Mouse (Mus musculus) intestine, embryonic 16.5 days (tissue): ENCODE data around the gene Sppl2b. TPM values are rescaled to one million over a fixed set of nuclear protein-coding genes. Genes with fewer than 3 reads are reported as not detected.
A peak's percentile ranks its signal among the peaks of the same experiment; 100 is the strongest.
"Not testable (repeated sequence)": the region's sequence is repeated elsewhere in the genome, so short reads cannot be mapped to it uniquely, and the experiment has no call there.

Experiments
- ATAC-seq: fragments of 200-750 bp; cut with Nextera tagmentation; 2 replicates; pipeline ENCODE4 v1.8.0; 2017; ENCODE audit warnings: moderate TSS enrichment, moderate library complexity
- H3K27ac ChIP-seq: fragments of 300-500 bp; sonication (generic); 2 replicates; pipeline ENCODE4 v1.5.1; 2014; ENCODE audit warnings: mild to moderate bottlenecking, low read length
- H3K27me3 ChIP-seq: fragments of 300-500 bp; sonication (generic); replicated peaks from 2 replicates; pipeline ENCODE4 v1.6.1; 2014; ENCODE audit warnings: low read length, control low read depth, mixed read lengths; ENCODE audit not compliant: control insufficient read depth, insufficient read depth
- H3K36me3 ChIP-seq: fragments of 300-500 bp; sonication (generic); 2 replicates; pipeline ENCODE4 v1.6.1; 2014; ENCODE audit warnings: low read length, control low read depth; ENCODE audit not compliant: control insufficient read depth, insufficient read depth
- H3K4me1 ChIP-seq: fragments of 300-500 bp; sonication (generic); 2 replicates; pipeline ENCODE4 v1.6.1; 2014; ENCODE audit warnings: low read length, control low read depth, mixed read lengths; ENCODE audit not compliant: control insufficient read depth, insufficient read depth
- H3K4me2 ChIP-seq: fragments of 300-500 bp; sonication (generic); 2 replicates; pipeline ENCODE4 v1.6.1; 2014; ENCODE audit warnings: low read depth, low read length, control low read depth
- H3K4me3 ChIP-seq: fragments of 300-500 bp; sonication (generic); 2 replicates; pipeline ENCODE4 v1.5.1; 2014; ENCODE audit warnings: mild to moderate bottlenecking, low read length
- H3K9ac ChIP-seq: fragments of 300-500 bp; sonication (generic); 2 replicates; pipeline ENCODE4 v1.6.1; 2014; ENCODE audit warnings: low read depth, low read length
- H3K9me3 ChIP-seq: fragments of 300-500 bp; sonication (generic); 2 replicates; pipeline ENCODE4 v1.6.1; 2016; ENCODE audit warnings: low read length, control low read depth; ENCODE audit not compliant: control insufficient read depth
- WGBS: fragments of 180-500 bp; shearing (Covaris S2); extraction: QIAGEN DNeasy Blood & Tissue Kit; methylation state at CpG from one replicate; pipeline ENCODE4 v1.1.7; 2014; 5-methylcytosine and 5-hydroxymethylcytosine counted together
- polyA plus RNA-seq: library from polyadenylated mRNA; unstranded; fragments of >200 nt; fragmentation: Nextera tagmentation; extraction: Ambion mirVana; gene quantifications from 2 replicates; pipeline ENCODE4 v1.2.1, GENCODE M21; 2015

Gene Sppl2b
- polyA plus RNA-seq, 1 experiment from 2014 or later: 36.6 TPM

DNA sequence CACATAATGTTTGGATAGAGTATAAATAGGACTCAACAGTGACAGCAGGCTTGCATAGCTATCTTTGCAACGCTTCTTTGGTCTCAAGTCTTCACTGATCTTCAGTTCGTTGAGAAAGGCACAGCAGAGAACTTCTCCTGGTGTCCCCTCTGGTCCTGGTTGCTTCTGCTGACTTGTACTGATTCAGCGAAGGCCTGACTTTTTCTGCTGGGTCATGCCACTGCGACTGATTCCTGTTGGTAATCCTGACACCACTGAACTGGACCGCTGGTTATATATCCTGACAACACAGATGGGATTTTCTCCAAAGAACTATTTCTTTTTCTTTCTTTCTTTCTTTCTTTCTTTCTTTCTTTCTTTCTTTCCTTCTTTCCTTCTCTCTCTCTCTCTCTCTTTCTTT is 32.5 kb upstream of the Sppl2b start:
- ATAC-seq: no peak
- Histone ChIP-seq H3K36me3 (no peaks in the 10 kb centered on the region), H3K27me3 (no peaks in the 10 kb centered on the region), H3K27ac (no peak overlapping the region), H3K4me2 (no peak overlapping the region), H3K4me1 (no peaks in the 10 kb centered on the region), H3K4me3 (no peak overlapping the region), H3K9me3 (no peaks in the 10 kb centered on the region), H3K9ac (no peak overlapping the region)
- 93% methylated on average over 5 of the region's 5 CpGs for WGBS

DNA sequence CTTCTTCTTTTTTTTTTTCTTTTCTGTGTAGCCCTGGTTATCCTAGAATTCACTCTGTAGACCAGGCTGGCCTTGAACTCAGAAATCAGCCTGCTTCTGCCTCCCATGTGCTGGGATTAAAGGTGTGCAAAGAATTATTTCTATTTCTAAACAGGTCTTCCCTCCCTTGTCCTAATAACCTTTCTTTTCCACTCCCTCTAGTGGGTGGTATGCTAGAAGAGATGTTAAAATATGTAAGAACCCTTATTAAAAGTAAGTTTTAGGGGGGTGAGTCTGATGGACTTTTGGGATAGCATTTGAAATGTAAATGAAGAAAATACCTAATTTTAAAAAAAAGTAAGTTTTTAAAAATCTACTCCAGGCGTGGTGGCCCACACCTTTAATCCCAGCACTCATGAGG is 31.8 kb upstream of the Sppl2b start:
- WGBS: 73% methylated on average over 1 of the region's 1 CpGs
- Histone ChIP-seq H3K9me3 (no peaks in the 10 kb centered on the region), H3K27me3 (no peaks in the 10 kb centered on the region), H3K4me2 (no peak overlapping the region), H3K9ac (no peak overlapping the region), H3K4me3 (no peak overlapping the region), H3K27ac (no peak overlapping the region), H3K36me3 (no peaks in the 10 kb centered on the region; the same call in 1 of the 2 replicates), H3K4me1 (peaks cover 7% of the 10 kb centered on the region; the same call in 1 of the 2 replicates)
- ATAC-seq: no peak

DNA sequence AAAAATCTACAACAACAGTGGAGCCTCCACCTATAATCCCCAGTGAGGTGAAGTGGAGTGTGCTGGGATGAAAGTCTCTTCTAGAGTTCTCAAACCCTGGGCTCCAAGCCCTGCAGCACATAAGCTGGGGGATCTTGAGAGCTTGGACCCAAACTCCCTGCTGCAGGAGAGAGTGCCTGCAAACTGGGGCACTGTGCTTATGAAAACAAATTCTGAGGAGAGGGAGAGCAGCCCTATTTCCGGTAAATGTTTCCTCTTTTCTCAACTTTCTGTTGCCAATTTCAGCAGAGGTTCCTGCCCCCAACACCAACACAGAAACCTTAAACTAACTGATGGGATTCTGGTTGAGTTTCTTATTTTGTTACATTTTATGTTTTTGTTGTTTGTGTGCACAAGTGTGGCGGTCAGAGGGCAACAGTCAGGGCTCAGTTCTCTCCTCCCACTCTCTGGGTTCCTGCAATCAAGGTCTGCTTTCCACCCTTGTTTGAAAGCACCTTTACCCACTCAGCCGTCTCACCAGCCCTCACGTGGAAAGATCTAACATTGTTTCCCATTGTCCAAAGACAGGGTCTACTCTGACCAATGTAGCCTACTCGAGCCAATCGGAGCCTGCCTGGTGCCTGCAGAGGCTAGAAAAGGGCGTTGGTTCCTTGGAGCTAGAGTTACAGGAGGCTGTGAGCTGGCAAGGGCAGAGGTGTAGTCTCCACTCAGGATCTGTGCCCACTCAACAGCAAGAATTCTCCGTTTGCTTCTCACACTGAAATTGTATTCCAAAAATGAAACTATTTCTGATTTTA is 31.0 kb upstream of the Sppl2b start:
- no peaks in the 10 kb centered on the region; the same call in 1 of the 2 replicates for H3K36me3 ChIP-seq
- H3K4me2 ChIP-seq: no peak overlapping the region
- H3K9me3 ChIP-seq: no peaks in the 10 kb centered on the region
- H3K4me1 ChIP-seq: peaks cover 7% of the 10 kb centered on the region
- H3K4me3 ChIP-seq: no peak overlapping the region
- H3K27ac ChIP-seq: no peak overlapping the region
- no peaks in the 10 kb centered on the region for H3K27me3 ChIP-seq
- WGBS: 63% methylated on average over 8 of the region's 8 CpGs
- no peak overlapping the region for H3K9ac ChIP-seq
- ATAC-seq: no peak

GRCm38 (mm10) chr10:80824827-80825226 is 30.2 kb upstream of the Sppl2b start:
- WGBS: 63% methylated on average over 2 of the region's 2 CpGs
- no peak overlapping the region for H3K4me3 ChIP-seq
- no peak overlapping the region for H3K27ac ChIP-seq
- no peaks in the 10 kb centered on the region for H3K9me3 ChIP-seq
- no peak overlapping the region for H3K4me2 ChIP-seq
- no peak for ATAC-seq
- no peaks in the 10 kb centered on the region for H3K27me3 ChIP-seq
- no peak overlapping the region for H3K9ac ChIP-seq
- H3K4me1 ChIP-seq: peaks cover 13% of the 10 kb centered on the region
- H3K36me3 ChIP-seq: no peaks in the 10 kb centered on the region; the same call in 1 of the 2 replicates

DNA sequence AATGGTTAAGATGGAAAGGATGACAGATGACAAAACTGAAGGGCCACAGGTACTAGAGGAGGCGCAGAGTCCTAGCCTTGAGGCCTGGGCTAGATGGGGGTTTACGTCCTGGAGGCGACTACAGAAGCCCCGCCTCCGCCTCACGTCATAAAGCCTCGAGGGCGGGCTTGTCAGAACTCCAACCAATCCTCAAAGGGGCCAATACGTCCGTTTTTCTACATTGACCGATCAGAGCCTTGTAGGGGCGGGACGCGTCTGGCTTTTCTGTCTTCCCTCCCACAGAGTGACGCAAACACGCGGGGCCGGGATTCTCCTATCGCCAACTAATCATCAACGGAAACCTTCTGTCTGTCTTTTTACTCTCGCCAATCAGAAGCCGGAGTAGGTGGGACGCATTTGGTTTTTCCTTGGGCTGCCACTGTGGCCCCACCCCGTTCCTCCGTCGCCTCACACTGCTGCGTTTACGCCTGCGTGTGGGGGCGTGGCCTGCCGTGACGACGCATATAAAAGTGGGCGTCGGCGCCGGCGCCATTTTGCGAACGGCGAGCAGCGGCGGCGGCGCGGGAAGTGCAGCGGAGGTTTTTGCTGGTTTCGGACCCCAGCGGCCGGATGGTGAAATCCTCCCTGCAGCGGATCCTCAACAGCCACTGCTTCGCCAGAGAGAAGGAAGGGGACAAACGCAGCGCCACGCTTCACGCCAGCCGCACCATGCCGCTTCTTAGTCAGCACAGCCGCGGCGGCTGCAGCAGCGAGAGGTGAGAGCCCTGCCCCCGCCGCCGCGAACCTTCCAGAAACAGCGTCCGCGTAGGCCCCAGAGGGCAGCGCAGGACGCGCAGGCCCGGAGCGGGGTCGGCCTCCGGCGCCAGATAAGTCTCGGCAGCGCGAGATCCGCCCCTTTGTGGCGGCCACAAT is 28.7 kb upstream of the Sppl2b start, which contains the start of gene Oaz1:
TSS of gene Oaz1 (plus strand) at position 506 of the 912 bp plus-strand sequence.
- H3K9ac ChIP-seq: peak within 1 kb of the TSS; percentile 94
- H3K27me3 ChIP-seq: no peaks in the 10 kb centered on the region
- WGBS: under 1% methylated on average over 78 of the region's 82 CpGs
- H3K36me3 ChIP-seq: peaks cover 4% of the 10 kb centered on the region; the same call in 1 of the 2 replicates
- H3K9me3 ChIP-seq: no peaks in the 10 kb centered on the region
- peak within 1 kb of the TSS; percentile 73 for H3K4me3 ChIP-seq
- H3K4me1 ChIP-seq: peaks cover 26% of the 10 kb centered on the region
- peak; percentile 98 for ATAC-seq
- peak within 1 kb of the TSS; percentile 91 for H3K27ac ChIP-seq
- H3K4me2 ChIP-seq: peak within 1 kb of the TSS; percentile 93

GRCm38 (mm10) chr10:80827063-80827869 is 27.8 kb upstream of the Sppl2b start:
- Histone ChIP-seq H3K4me2 (peak overlapping the region; percentile 93), H3K27me3 (no peaks in the 10 kb centered on the region), H3K9me3 (no peaks in the 10 kb centered on the region), H3K27ac (peak overlapping the region; percentile 91), H3K36me3 (peaks cover 4% of the 10 kb centered on the region; the same call in 1 of the 2 replicates), H3K4me1 (peaks cover 26% of the 10 kb centered on the region), H3K4me3 (peak overlapping the region; percentile 73), H3K9ac (peak overlapping the region; percentile 94)
- 6% methylated on average over 28 of the region's 29 CpGs for WGBS
- ATAC-seq: no peak

GRCm38 (mm10) chr10:80827870-80828420 is 27.1 kb upstream of the Sppl2b start:
- H3K4me3 ChIP-seq: peak overlapping the region; percentile 73
- H3K4me1 ChIP-seq: peaks cover 26% of the 10 kb centered on the region
- H3K27ac ChIP-seq: no peak overlapping the region
- ATAC-seq: no peak
- no peaks in the 10 kb centered on the region for H3K9me3 ChIP-seq
- H3K36me3 ChIP-seq: peaks cover 4% of the 10 kb centered on the region; the same call in 1 of the 2 replicates
- peak overlapping the region; percentile 93 for H3K4me2 ChIP-seq
- 66% methylated on average over 10 of the region's 10 CpGs for WGBS
- H3K9ac ChIP-seq: peak overlapping the region; percentile 94
- no peaks in the 10 kb centered on the region for H3K27me3 ChIP-seq

DNA sequence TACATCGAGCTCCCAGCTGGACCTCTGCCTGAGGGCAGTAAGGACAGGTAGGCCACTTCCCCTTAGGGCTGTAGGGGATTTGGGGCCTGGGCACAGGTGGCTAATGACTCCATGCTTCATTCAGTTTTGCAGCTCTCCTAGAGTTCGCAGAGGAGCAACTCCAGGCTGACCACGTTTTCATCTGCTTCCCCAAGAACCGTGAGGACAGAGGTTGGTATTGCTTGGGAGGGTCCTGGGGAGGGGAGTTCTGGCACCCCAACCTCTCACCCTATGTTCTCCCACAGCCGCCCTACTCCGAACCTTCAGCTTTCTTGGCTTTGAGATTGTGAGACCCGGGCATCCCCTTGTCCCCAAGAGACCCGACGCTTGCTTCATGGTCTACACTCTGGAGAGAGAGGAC is 26.5 kb upstream of the Sppl2b start:
- not testable (repeated sequence) for H3K9me3 ChIP-seq, ATAC-seq, H3K27me3 ChIP-seq, H3K4me3 ChIP-seq, H3K27ac ChIP-seq, H3K9ac ChIP-seq, H3K36me3 ChIP-seq
- WGBS: 83% methylated on average over 9 of the region's 9 CpGs
- peak overlapping the region; percentile 93; the same call in 1 of the 2 replicates for H3K4me2 ChIP-seq
- H3K4me1 ChIP-seq: peaks cover 26% of the 10 kb centered on the region
